Mouse (Mus musculus): ENCODE results near the gene Tspan5.

- TF ChIP-seq POLR2A (IDR thresholded peaks at IDR 0.05; ENCODE audit: borderline replicate concordance, extremely low read depth, low read depth, low read length) (no peak), CTCF (IDR thresholded peaks at IDR 0.05; ENCODE audit: insufficient read depth, low read length) (no peak)
Measured at GRCm38 (mm10) chr3:138853996-138854836, 112.2 kb downstream of the Tspan5 start.

All from lung, adult 2 months (tissue).